Mouse (Mus musculus): ENCODE measurements around the gene Myo16.

Gene Myo16

DNA sequence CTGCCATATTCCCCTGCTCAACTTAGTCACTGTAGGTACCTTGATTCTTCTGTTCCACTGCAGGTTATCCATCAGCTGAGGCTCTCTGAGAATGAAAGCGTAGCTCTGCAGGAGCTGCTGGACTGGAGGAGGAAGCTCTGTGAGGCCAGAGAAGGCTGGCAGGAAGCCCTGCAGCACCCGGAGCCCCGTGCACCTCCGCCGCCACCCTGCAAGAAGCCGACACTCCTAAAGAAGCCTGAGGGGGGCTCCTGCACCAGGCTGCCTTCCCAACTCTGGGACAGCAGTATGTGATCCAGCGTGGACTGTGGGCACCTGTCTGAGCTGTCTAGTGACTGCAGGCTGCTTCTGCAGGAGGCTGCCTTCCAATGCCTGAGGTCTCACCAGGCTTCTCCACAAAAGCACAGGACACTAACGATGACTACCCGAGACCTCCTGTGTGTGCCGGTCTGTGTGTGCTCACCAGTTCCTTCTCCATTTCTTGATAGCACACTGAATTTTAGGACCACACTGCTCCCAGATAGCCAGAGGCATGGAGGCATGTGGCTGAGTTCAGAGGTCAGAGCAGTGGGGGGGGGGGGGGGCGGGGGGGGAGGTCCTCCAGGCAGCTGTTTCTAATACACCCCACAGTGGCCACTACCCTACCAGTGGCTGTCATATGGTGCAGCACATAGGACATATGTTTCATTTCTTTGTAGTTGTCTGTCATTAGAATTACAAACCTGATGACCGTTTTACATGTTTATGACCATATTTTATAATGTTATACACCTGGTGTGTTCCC, 479.8 kb downstream of the Myo16 start:
- no peak for DNase-seq

- DNase-seq = no peak
These were observed 480.7 kb downstream of the Myo16 start for GRCm38 (mm10) chr8:10634421-10634820.

DNA sequence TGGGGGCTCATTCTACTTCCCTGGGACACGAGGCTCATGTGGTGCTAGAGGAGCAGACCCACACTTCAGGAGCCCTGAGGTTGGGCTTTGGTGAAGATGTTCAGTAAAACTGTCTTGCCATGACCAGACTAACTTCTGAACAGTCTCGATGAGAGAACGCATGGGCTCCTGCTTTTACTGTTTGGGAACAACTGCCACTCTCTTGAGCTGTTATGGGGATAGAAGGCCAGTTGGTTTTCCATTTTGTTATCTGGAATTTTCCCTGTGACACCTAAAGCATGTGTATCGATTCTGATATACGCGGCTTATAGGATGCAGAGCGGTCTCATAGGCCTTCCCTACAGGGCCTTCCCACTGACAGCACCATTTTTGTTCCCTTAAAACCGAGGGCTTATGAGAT, 485.2 kb downstream of the Myo16 start:
- no peak for DNase-seq

- DNase-seq = no peak
These were observed 486.6 kb downstream of the Myo16 start for GRCm38 (mm10) chr8:10640176-10640810.

DNA sequence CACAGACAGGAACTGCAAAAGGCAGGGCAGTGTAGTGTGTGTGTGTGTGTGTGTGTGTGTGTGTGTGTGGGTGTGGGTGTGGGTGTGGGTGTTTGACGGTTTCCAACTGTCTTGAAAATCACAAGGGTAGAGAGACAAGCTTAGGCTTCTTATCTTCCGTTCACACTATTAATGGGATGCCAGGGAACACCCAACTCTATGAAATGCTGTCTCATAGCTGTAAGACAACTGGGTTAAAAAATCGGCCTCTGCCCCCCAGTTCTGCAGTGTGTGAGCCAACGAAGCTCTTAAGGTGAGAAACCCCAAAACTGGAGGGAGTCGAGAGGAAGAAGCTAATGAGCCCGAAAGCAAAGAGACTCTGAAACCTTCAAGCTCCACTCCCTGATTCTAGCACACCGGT, 487.1 kb downstream of the Myo16 start:
- no peak for DNase-seq

DNA sequence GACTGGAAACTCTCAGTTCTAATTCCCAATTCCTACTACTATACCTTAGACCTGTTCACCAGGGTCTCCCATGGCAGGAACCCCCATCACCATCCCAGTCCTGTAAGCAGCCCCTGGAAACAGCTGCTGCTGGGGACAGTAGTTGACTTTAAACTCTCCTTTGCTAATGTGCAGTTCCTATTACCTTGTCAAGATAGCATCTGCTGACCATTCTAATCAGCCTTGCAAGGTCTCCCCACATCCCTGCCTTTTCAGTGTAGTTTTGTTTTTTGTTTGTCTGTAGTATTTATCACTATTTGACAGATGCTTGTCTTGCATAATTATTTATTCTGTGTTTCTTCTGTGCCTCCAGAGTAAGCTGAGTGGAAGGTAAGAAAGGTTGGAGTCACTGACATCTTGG, 487.6 kb downstream of the Myo16 start:
- DNase-seq = no peak

DNA sequence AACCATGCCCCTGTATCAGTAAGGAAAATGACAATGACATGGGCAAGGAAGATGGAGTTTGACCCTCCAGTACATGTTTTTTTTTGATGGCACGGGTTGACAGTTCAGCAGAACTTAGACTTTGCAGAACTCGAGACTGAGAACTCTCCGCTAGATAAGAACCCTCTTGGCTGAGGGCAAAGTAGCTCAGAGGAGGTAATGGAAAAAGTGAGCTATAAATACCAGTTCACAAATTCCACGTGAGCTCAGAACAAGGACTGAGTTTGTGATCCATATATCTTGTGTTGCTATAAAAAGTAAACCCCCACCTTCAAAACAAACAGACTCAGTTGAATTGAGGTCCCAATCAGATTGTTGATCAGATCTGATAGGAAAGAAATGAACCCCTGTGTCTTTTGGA, 489.5 kb downstream of the Myo16 start:
- DNase-seq = no peak

- no peak for DNase-seq
These were observed 490.8 kb downstream of the Myo16 start for GRCm38 (mm10) chr8:10644481-10644880.

DNA sequence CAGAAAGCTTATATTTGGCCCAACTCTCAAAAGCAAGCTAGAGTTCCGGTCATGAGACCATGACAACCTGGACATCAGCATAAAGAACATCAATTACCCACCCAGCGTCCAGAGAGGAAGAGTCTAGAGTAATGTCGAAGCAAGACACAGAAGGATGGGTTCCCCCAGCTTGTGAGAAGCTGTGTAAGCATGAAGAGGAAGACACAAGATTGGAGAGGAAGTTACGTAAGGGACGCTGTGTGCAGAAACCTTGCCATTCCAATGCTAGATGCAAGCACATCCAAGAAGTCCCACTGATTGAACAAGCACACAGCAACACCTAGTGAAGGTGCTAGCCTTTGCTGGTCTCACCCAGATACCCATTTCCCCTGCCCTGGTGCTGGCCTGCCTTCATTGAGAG, 492.0 kb downstream of the Myo16 start:
- DNase-seq = no peak

DNA sequence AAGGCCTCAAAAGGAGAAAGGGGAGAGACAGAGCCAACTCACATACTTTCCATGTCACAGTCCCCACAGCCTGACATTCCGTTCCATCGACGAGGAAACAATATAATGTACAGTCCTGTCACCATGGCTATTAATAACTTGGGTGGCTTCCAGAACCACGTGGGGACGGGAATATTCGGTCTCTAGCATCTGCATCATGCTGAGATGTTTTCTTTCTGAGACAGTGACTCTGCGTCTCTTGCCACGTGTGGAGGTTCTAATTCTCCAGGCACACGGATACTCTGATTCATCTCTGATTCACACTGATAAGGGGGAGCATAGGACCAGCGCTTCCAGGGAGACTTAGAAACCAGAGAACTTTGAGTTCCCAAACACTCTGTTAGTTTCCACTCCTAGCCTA, 492.8 kb downstream of the Myo16 start:
- no peak for DNase-seq

- no peak for DNase-seq
These were observed 498.0 kb downstream of the Myo16 start for GRCm38 (mm10) chr8:10651546-10652315.

DNA sequence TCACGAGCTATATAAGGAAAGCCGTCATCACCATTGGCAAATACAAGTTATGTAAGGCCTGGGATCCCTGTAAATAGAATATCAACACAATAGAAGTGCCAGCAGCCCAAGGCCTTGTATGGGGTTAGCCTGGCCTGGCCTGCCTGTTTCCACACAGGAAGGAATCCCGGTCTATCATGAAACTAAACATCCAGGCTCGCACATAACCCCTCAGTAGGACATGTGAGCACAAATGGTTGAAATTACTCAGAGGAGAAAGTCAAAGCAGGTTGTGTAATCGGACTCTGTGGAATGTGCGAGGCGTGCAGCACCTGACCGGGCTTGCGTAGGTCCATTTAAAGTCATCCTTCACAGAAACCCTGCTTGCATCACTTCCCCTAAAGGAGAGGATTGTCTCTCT, 499.6 kb downstream of the Myo16 start:
- no peak for DNase-seq

DNA sequence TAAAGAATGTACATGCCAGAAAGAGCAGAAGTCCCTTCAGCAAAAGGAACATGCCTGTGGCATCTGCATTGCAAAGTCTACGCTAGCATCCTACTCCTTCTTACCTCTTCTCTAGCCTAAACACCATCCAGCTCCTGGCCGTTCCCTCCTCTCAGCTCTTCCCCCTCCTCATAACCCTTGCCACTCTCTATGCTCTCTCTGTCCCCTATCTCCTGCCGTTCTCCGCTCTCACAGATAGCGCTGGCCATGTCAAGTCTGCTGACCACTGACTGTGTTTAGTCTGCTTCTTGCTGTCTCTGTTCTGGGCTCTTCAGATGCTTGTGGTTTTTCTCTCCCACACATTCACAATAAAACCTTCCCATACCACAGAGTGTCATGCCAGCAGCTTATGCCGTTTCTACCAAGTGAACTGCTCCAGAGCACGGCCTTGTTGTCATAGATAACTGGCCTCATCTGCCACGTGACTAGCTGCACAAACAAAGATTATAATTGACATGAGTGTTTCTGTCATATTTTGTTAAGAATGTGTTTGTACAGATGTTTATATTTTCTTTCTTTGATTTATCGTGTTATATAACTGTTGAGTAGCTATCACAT, 501.3 kb downstream of the Myo16 start:
- no peak for DNase-seq

DNA sequence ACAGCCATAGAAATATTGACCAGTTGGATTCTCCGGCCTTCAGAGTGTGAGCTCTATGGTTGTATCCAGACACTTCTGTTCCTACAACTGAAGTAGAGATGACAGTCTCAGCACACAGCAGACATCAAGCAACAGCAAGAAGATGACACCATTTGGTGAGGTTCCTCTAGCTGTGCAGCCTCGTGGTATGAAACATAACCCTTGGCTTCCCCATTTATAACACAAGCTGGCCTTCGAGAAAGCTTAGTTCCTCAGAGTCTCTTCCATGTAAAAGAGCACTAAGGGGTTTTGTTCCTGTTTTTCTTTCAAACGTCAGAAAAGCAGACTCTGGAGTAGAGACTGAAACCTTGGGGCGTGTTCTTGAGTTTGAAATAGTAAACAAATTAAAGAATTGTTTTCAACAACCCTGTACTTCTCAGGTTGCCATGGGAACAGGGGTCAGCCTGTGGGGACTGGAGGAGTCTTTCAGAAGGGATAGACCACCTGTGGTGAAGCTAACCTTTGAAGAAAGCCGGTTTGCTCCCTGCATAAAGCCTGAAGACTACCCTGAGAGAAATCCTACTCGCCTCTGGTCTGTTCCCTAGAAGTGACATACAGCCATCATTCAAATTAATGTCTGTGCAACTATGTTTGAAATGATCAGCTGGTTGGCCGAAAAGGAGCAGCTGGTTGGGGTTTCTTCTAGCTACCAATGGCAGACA, 510.2 kb downstream of the Myo16 start:
- DNase-seq = no peak

DNA sequence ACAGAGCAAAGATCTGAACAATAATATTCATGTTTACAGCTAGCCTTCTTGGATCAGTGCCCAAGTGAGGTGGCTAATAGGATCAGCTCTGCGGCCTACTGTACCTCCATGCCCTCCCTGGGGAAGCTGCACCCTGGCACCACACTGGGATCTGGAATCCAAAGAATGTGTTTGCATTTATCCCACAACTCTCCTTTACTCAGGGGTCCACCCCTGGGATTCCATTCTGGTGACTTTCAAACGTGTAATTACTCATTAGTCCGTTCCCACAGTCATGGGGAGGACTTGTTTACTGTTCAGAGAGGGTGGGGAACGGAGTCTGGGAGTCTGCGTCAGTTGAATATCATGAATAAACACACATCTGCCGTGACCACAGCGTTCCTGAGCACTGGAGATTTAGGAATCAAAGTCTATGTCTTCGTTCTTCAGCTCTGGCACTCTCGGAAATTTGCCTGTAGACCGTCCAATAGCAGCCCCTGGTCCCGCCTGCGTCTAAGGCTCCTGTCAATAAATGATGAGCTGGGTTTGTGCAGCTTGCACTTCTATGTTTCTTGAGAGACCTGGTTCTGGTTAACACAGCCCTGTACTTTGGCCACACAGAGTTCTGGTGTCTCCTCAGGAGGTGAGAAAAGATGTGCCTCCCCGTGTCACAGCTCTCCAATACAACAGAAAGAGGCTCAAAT, 511.3 kb downstream of the Myo16 start:
- no peak for DNase-seq

GRCm38 (mm10) chr8:10665821-10666283, 512.1 kb downstream of the Myo16 start:
- no peak for DNase-seq

DNA sequence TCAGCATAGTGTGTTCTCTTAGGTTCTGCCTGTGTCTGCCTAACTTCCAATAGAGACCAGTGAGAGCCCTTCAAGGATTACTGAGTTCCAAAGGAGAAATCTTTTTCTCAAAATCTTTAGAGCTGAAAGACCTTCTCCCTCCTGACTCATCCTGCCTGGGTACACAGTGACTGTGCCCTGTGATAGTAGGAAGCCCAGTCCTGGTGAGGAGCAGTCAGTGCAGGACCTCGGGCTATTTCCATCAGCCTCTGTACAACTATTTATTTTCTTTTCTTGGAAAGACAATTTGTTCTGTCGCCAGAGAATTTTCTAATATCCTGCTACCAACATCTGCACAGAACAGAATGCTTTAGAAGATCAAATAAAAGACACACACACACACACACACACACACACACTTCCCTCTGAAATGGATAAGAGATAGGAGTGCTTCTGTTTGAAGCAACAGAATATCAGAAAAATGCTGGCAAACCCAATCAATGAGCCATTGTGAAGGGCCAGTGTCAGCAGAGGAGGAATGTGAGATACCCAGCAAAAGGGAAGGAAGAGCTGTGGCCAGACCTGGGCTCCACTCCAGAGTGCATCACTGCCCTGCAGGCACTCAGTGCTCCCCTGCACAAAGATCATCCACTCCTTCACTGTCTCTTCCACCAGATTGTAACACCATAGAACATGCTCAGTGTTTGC, 518.3 kb downstream of the Myo16 start:
- DNase-seq = no peak

DNA sequence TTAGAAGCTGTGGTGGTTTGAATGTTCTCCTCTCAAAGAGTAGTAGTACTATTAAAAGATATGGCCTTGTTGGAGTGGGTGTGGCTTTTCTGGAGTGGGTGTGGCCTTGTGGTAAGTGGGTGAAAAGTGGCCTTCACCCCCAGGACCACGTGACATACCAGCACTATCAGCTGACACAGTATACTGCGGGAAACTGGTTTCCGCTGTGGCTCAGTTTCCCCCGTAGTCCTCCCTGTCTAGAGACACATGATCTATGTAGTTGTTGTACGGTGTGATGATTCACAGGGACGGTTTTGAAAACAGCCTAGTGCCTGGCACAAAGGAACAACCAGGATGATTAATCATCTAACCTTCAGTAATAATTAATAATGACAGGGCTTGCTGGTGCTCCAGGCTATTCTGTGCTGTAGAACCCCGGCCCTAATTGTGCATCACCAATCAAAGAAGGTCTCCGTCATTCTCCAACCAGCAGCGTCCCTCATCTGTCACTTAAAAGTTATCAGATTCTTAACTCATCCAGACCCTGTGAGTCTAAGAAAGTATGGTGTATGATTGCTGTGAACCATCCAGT, 524.2 kb downstream of the Myo16 start:
- DNase-seq = no peak

DNA sequence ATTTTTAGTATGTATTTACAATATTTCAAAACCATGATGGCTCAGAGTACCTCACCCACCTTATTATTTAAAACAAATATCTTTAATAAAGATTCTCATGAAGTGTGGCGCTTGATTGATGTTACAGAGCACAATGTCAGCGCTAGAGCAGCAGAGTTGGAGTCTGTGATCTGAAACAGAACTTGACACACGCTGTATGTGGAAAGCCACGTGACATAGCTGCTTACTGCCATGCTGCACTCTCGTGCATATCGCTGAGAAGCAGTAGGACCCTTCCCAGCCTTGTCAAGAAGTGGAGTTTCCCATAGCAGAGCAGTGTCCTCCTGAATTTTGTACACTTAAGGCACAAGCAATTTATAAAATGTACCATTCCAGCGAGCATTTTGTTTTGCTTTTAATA, 528.2 kb downstream of the Myo16 start:
- DNase-seq = no peak

- DNase-seq = no peak
These were observed 529.4 kb downstream of the Myo16 start for GRCm38 (mm10) chr8:10683088-10683487.

Measured in spleen, adult 18-20 months (tissue).